ENCODE assay signal across 23 mouse cellular contexts in genomic region chr13:59694008-59694407, GRCm38 (mm10). TPM values are rescaled to one million over a fixed set of nuclear protein-coding genes. Genes with fewer than 3 reads are reported as not detected.
"Had no signal": no experiment of that assay in that cellular context is flagged by ENCODE, and none has a peak within 500 bp of the region (broad histone marks: within the 10 kb centered on the region; RNA-seq: fewer than 3 reads in every experiment).

Gene 4921517D22Rik, minus strand, starts transcription at chr13:59694108.

- H3K27me3 ChIP-seq: neural tube, embryonic 12.5 days; neural tube, embryonic 13.5 days; stomach, embryonic 15.5 days had no signal

- H3K9me3 ChIP-seq: stomach, embryonic 15.5 days had no signal

- H3K27ac ChIP-seq: neural tube, embryonic 12.5 days; neural tube, embryonic 13.5 days; stomach, embryonic 15.5 days; stomach, postnatal 0 days had no signal

- H3K4me2 ChIP-seq: neural tube, embryonic 12.5 days; neural tube, embryonic 13.5 days; stomach, embryonic 15.5 days had no signal

- DNase-seq: retina, postnatal 1 day; right cerebral cortex, adult 18-20 months; right cerebral cortex, postnatal 14 days; right cerebral cortex, postnatal 25 days; right cerebral cortex, postnatal 4 days; spleen, adult 18-20 months; thymus, adult 18-20 months; thymus, adult 2 months; thymus, postnatal 14 days; thymus, postnatal 25 days; thymus, postnatal 36 days; thymus, postnatal 4 days had no signal

- H3K4me3 ChIP-seq: neural tube, embryonic 12.5 days; neural tube, embryonic 13.5 days; stomach, embryonic 15.5 days had no signal

- H3K9ac ChIP-seq: neural tube, embryonic 12.5 days; neural tube, embryonic 13.5 days; stomach, embryonic 15.5 days had no signal

- H3K36me3 ChIP-seq: neural tube, embryonic 12.5 days; neural tube, embryonic 13.5 days; stomach, embryonic 15.5 days had no signal

- H3K4me1 ChIP-seq: neural tube, embryonic 13.5 days; stomach, embryonic 15.5 days had no signal

RNA-seq across cellular contexts. Expression of gene 4921517D22Rik, which starts in this region (rescaled TPM):
- polyA plus RNA-seq: neural tube, embryonic 12.5 days; neural tube, embryonic 13.5 days; neural tube, embryonic 14.5 days; small intestine, adult 2 months; spleen, adult 2 months; stomach, embryonic 14.5 days; stomach, embryonic 15.5 days; stomach, embryonic 16.5 days; stomach, postnatal 0 days; thymus, adult 2 months; thymus, postnatal 0 days; urinary bladder, adult 2 months had no signal
